Mouse (Mus musculus) kidney, embryonic 14.5 days (tissue): ENCODE data around the gene Gzmm. TPM values are rescaled to one million over a fixed set of nuclear protein-coding genes. Genes with fewer than 3 reads are reported as not detected.
A peak's percentile ranks its signal among the peaks of the same experiment; 100 is the strongest.
"Not testable (repeated sequence)": the region's sequence is repeated elsewhere in the genome, so short reads cannot be mapped to it uniquely, and the experiment has no call there.

Source experiments
- ATAC-seq: fragments of 200-750 bp; cut with Nextera tagmentation; 2 replicates; pipeline ENCODE4 v1.8.0; 2017; ENCODE audit warnings: moderate number of reproducible peaks, mild to moderate bottlenecking, moderate TSS enrichment, moderate library complexity; ENCODE audit not compliant: low FRiP score, low TSS enrichment
- H3K27ac ChIP-seq: fragments of 300-500 bp; sonication (generic); 2 replicates; pipeline ENCODE4 v1.5.1; 2014; ENCODE audit warnings: low read depth, mild to moderate bottlenecking, low read length, moderate library complexity, mixed read lengths
- H3K27me3 ChIP-seq: fragments of 300-500 bp; sonication (generic); 2 replicates; pipeline ENCODE4 v1.6.1; 2014; ENCODE audit warnings: mild to moderate bottlenecking, low read length; ENCODE audit not compliant: control insufficient read depth, insufficient read depth
- H3K36me3 ChIP-seq: fragments of 300-500 bp; sonication (generic); 2 replicates; pipeline ENCODE4 v1.6.1; 2014; ENCODE audit warnings: low read length, mixed read lengths; ENCODE audit not compliant: control insufficient read depth, insufficient read depth
- H3K4me1 ChIP-seq: fragments of 300-500 bp; sonication (generic); 2 replicates; pipeline ENCODE4 v1.6.1; 2014; ENCODE audit warnings: low read length, mixed read lengths; ENCODE audit not compliant: control insufficient read depth, insufficient read depth
- H3K4me2 ChIP-seq: fragments of 300-500 bp; sonication (generic); replicated peaks from 2 replicates; pipeline ENCODE4 v1.6.1; 2014; ENCODE audit warnings: low read depth, mild to moderate bottlenecking, low read length
- H3K4me3 ChIP-seq: fragments of 300-500 bp; sonication (generic); 2 replicates; pipeline ENCODE4 v1.5.1; 2014; ENCODE audit warnings: mild to moderate bottlenecking, low read length
- H3K9ac ChIP-seq: fragments of 300-500 bp; sonication (generic); 2 replicates; pipeline ENCODE4 v1.6.1; 2014; ENCODE audit warnings: low read depth, mild to moderate bottlenecking, low read length, moderate library complexity
- H3K9me3 ChIP-seq: fragments of 300-500 bp; sonication (generic); 2 replicates; pipeline ENCODE4 v1.6.1; 2016; ENCODE audit warnings: low read length; ENCODE audit not compliant: control insufficient read depth
- WGBS: fragments of 180-500 bp; shearing (Covaris S2); extraction: QIAGEN DNeasy Blood & Tissue Kit; methylation state at CpG from one replicate; pipeline ENCODE4 v1.1.7; 2014; 5-methylcytosine and 5-hydroxymethylcytosine counted together
- polyA plus RNA-seq: library from polyadenylated mRNA; unstranded; fragments of >200 nt; fragmentation: Nextera tagmentation; extraction: Ambion mirVana; gene quantifications from 2 replicates; pipeline ENCODE4 v1.2.1, GENCODE M21; 2014

Gene Gzmm
- polyA plus RNA-seq, 1 experiment from 2014 or later, result 0.61 TPM

DNA sequence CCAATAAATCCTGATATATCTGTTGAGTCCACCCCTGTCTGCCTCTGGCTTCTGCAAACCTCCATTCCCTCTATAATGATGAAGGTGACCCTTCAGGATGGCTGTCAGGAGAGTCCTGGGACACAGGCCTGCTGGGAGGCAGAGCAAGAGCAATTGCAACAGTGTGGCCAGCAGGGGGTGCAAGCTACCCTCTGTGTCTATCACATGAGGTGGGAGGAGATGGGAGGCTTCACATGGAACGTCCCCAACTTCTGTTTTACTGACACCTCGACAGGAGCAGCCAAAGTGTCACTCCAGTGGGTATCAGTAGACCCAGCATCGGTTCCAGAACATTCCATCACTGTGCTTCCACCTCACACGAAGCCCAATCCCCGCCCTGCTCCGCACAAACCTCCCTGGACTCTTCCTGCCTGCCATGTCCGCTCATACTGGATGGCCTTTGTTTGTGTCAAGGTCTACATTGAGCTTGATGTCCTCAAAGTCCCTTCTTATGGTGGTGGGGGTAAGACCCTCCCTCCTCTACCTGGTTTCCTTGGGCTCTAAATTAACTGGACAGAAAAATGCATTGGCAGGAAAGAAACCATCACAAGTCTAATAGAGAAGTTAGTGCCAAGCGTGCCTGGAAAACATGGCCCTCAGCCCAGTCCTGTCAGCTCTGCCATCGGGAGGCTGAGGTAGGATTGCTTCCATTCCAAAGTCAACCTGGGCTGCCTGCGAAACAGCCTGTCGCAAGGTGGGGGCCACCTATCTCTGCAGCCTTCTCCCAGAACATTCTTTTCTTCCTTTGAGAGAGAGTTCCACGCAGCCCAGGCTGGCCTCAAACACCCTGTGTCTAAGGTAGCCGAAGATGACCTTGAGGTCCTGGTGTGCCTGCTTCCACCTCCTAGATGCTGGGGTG is 6.7 kb downstream of the Gzmm start:
- Histone ChIP-seq H3K9me3 (peaks cover 2% of the 10 kb centered on the region; the same call in 1 of the 2 replicates), H3K27me3 (no peaks in the 10 kb centered on the region), H3K9ac (0 out of 2 replicates have a peak overlapping the region, but pooled peaks have one; percentile 28), H3K4me3 (no peak overlapping the region), H3K36me3 (no peaks in the 10 kb centered on the region), H3K4me2 (0 out of 2 replicates have a peak overlapping the region, but pooled peaks have one; percentile 5), H3K27ac (peak overlapping the region; percentile 83), H3K4me1 (peaks cover 8% of the 10 kb centered on the region)
- 64% methylated on average over 13 of the region's 13 CpGs for WGBS
- peak; percentile 18; the same call in 1 of the 2 replicates for ATAC-seq

DNA sequence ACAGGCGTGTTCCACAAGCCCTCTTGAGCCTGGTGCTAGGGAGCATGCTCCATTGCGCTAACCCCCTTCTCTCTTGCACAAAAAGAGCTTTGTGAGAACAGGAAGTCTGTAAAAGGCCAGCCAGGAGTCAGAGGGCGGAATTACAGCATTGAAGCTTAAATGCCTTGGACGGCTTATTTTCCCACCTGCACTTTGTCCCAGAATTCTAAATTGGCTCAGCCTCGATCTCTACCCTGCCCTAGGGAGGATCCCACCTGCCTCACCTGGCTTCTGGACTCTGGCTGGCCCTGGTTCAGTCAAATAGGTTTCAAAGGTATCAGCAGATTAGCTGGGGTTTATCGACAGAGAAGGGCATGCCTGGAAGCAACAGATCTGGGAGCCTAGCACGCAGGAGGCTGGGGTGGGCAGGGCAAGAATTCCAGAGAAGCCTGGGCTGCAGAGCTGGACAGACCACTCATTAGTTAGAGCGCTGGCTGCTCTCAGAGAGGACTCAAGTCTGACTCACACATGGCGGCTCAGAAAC is 7.4 kb downstream of the Gzmm start:
- H3K9ac ChIP-seq, result 0 out of 2 replicates have a peak overlapping the region, but pooled peaks have one; percentile 28
- ATAC-seq, result no peak

DNA sequence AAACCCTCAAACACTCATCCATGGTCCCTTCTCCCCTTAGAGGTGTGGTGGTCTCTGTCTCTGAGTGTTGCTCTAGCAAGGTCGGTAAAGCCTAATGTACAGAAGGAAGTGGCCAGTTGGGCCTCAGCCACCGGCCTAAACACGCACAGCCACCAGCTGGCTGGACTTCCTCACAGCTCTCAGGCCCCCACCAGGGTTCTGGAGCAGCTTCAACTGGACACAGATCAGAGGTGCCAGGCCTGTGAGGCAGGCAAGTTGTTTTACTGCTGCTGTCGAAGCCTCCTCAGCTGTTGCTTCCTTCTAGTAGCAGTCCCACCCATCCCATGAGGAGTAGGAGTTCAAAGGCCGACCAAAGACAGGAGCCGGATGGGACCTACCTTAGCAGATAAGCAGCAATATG is 9.1 kb downstream of the Gzmm start:
- peaks cover 20% of the 10 kb centered on the region for H3K4me1 ChIP-seq
- ATAC-seq, result no peak
- no peak overlapping the region for H3K27ac ChIP-seq
- H3K36me3 ChIP-seq, result no peaks in the 10 kb centered on the region
- no peak overlapping the region for H3K4me3 ChIP-seq
- no peaks in the 10 kb centered on the region for H3K9me3 ChIP-seq
- H3K4me2 ChIP-seq, result no peak overlapping the region
- no peak overlapping the region for H3K9ac ChIP-seq
- H3K27me3 ChIP-seq, result no peaks in the 10 kb centered on the region
- WGBS, result 63% methylated on average over 6 of the region's 6 CpGs

More for the DNA sequence above, 7.4 kb downstream of the Gzmm start:
- 54% methylated on average over 9 of the region's 9 CpGs for WGBS
- Histone ChIP-seq H3K4me2 (0 out of 2 replicates have a peak overlapping the region, but pooled peaks have one; percentile 5), H3K36me3 (no peaks in the 10 kb centered on the region), H3K4me1 (peaks cover 14% of the 10 kb centered on the region), H3K9me3 (peaks cover 2% of the 10 kb centered on the region; the same call in 1 of the 2 replicates), H3K4me3 (no peak overlapping the region), H3K27me3 (no peaks in the 10 kb centered on the region), H3K27ac (peak overlapping the region; percentile 83)

DNA sequence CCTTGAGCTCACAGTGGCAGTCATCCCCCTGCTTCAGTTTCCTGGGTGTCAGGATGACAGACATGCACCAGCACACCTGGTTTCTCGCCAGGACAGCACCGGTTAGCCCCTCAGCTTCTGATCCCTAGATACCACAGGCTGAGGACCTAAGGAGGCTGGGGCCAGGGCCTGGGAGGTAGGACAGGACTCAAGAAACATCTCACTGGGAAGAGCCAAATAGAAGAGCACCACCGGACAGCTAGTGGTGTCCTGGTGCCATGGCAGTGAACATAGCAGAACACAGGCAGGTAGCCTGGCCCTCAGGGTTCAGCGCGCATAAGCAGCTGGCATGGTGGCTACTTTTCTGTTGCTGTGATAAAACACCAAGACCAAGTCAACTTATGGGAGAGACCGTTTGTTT is 9.6 kb downstream of the Gzmm start:
- H3K4me2 ChIP-seq, result no peak overlapping the region
- no peak for ATAC-seq
- H3K27ac ChIP-seq, result no peak overlapping the region
- no peaks in the 10 kb centered on the region for H3K27me3 ChIP-seq
- no peak overlapping the region for H3K4me3 ChIP-seq
- no peaks in the 10 kb centered on the region for H3K9me3 ChIP-seq
- no peaks in the 10 kb centered on the region for H3K36me3 ChIP-seq
- 94% methylated on average over 6 of the region's 6 CpGs for WGBS
- H3K4me1 ChIP-seq, result peaks cover 20% of the 10 kb centered on the region
- no peak overlapping the region for H3K9ac ChIP-seq

DNA sequence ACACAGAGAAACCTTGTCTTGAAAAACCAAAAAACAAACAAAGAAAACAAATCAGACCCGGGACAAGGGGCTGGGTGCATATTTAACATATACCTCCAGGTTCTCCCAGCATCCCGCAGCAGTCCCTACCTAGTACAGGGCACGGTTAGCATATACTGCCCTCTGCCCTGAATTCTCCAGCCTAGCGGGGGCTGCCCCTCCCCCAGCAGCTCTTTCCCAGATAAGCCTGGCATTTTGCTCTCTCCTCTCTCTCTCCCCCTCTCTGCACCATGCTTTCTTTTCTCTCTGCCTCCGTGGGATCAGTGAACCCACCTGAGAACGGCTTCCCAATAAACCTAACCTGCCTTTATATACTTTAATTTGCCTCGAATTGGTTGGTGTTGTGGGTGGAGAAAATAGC is 11.9 kb downstream of the Gzmm start:
- Histone ChIP-seq H3K36me3 (no peaks in the 10 kb centered on the region), H3K9ac (no peak overlapping the region), H3K27ac (no peak overlapping the region), H3K27me3 (no peaks in the 10 kb centered on the region), H3K4me1 (peaks cover 25% of the 10 kb centered on the region), H3K9me3 (no peaks in the 10 kb centered on the region), H3K4me3 (no peak overlapping the region), H3K4me2 (0 out of 2 replicates have a peak overlapping the region, but pooled peaks have one; percentile 5)
- ATAC-seq, result no peak
- WGBS, result 45% methylated on average over 7 of the region's 7 CpGs

DNA sequence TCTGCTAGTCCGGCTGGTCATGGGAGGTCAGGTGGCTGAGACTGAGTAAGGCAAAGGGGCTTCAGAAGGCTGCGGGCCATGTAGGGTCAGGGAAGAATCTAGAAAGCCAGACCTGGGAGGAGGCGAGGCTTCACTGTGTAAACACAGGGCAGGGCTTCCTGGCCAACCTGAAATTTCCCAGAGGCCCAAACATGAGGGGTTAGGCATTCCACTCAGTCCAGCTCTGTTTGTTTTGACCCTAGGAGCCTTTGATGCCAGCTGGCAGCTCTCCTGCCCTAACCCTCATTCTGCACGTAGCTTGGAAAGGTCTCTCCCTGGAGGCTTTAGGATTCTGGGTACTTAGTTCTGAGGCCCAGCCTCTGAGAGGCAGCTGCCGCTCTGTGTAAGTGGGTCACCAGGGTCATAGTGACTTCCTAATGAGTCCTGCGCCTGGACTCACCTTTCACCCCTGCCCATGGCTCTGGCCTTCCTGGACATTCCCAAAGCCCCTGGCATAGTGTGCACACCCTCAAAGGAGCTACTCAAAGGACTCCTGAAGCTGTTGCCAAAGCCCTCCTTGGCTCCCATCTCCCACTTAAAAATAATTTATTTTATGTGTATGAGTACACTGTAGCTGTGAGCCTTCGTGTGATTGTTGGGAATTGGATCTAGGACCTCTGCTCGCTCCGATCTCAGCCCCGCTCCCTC is 12.8 kb downstream of the Gzmm start:
- Histone ChIP-seq H3K27me3 (no peaks in the 10 kb centered on the region), H3K4me1 (peaks cover 29% of the 10 kb centered on the region), H3K9me3 (no peaks in the 10 kb centered on the region), H3K9ac (no peak overlapping the region), H3K4me3 (no peak overlapping the region), H3K27ac (no peak overlapping the region; the same call in 1 of the 2 replicates), H3K4me2 (no peak overlapping the region), H3K36me3 (peaks cover 4% of the 10 kb centered on the region; the same call in 1 of the 2 replicates)
- 43% methylated on average over 10 of the region's 10 CpGs for WGBS
- ATAC-seq, result no peak

DNA sequence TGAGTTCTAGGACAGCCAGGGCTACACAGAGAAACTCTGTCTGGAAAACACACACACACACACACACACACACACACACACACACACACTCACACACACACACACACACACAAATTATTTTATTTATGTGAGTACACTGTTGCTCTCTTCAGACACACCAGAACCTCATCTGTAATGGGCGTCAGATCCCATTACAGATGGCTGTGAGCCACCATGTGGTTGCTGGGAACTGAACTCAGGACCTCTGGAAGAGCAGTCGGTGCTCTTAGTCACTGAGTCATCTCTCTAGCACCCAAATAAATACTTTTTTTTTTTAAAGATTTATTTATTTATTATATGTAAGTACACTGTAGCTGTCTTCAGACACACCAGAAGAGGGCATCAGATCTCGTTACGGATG is 14.2 kb downstream of the Gzmm start:
- H3K9ac ChIP-seq, H3K27ac ChIP-seq, H3K4me3 ChIP-seq, ATAC-seq, H3K9me3 ChIP-seq, H3K36me3 ChIP-seq, H3K4me2 ChIP-seq, H3K27me3 ChIP-seq: not testable (repeated sequence)
- WGBS, result 84% methylated on average over 2 of the region's 4 CpGs
- peaks cover 42% of the 10 kb centered on the region for H3K4me1 ChIP-seq

DNA sequence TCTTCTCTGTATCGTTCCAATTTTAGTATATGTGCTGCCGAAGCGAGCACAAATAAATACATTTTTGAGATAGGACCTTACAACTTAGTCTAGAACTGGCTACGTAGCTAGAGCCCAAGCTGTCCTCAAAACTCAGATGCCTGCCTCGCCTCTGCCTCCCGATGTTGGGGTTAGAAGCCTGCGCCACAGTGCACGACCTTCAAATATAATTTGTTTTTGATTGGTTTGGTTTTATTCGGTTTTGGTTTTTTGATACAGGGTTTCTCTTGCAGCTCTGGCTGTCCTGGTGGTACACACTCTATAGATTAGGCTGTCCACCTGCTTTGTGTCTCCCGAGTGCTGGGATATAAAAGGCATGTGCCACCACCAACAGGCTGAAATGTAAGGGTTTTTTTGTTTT is 14.7 kb downstream of the Gzmm start:
- Histone ChIP-seq H3K4me1 (peaks cover 42% of the 10 kb centered on the region), H3K36me3 (peaks cover 16% of the 10 kb centered on the region), H3K9me3 (no peaks in the 10 kb centered on the region), H3K4me3 (peak overlapping the region; percentile 91), H3K27ac (no peak overlapping the region), H3K9ac (0 out of 2 replicates have a peak overlapping the region, but pooled peaks have one; percentile 95), H3K4me2 (peak overlapping the region; percentile 86; the same call in 1 of the 2 replicates), H3K27me3 (no peaks in the 10 kb centered on the region)
- WGBS, result 81% methylated on average over 10 of the region's 10 CpGs
- no peak for ATAC-seq
